Mouse (Mus musculus) thymus, adult 2 months (tissue): ENCODE results near the gene D17Wsu92e. TPM values are rescaled to one million over a fixed set of nuclear protein-coding genes. Genes with fewer than 3 reads are reported as not detected.

ENCODE experiments used
- DNase-seq: peaks from one replicate; pipeline ENCODE4 v3.0.0; 2021
- H3K27ac ChIP-seq: fragments of 200-500 bp; 2 replicates; pipeline ENCODE4 v1.5.1; 2012; ENCODE audit warnings: low read length, control low read depth; ENCODE audit not compliant: control insufficient read depth, insufficient read depth
- H3K27me3 ChIP-seq: fragments of 200-500 bp; 2 replicates; pipeline ENCODE4 v1.6.1; 2012; ENCODE audit warnings: mild to moderate bottlenecking, low read length, moderate library complexity, mixed read lengths; ENCODE audit not compliant: control insufficient read depth, insufficient read depth
- H3K36me3 ChIP-seq: fragments of 200-500 bp; 2 replicates; pipeline ENCODE4 v1.6.1; 2012; ENCODE audit warnings: mild to moderate bottlenecking, low read length, moderate library complexity; ENCODE audit not compliant: control insufficient read depth, insufficient read depth
- H3K4me1 ChIP-seq: fragments of 200-500 bp; replicated peaks from 2 replicates; pipeline ENCODE4 v1.6.1; 2012; ENCODE audit warnings: low read length; ENCODE audit not compliant: control insufficient read depth, insufficient read depth
- H3K4me3 ChIP-seq: fragments of 200-500 bp; 2 replicates; pipeline ENCODE4 v1.5.1; 2012; ENCODE audit warnings: mild to moderate bottlenecking, low read length, control low read depth, moderate library complexity; ENCODE audit not compliant: control insufficient read depth, insufficient read depth
- CTCF ChIP-seq: fragments of 200-500 bp; IDR thresholded peaks from 2 replicates; pipeline ENCODE4 v1.5.1; 2012; ENCODE audit warnings: mild to moderate bottlenecking, control low read depth, low read length, moderate library complexity, borderline replicate concordance; ENCODE audit not compliant: control insufficient read depth, poor library complexity, insufficient read depth; ENCODE audit errors: extremely low read depth
- POLR2A ChIP-seq: fragments of 200-500 bp; IDR thresholded peaks from 2 replicates; pipeline ENCODE4 v1.6.1; 2012; ENCODE audit warnings: mild to moderate bottlenecking, low read length, control low read depth, moderate library complexity; ENCODE audit not compliant: control insufficient read depth, poor library complexity, insufficient read depth; ENCODE audit errors: extremely low read depth
- WGBS: fragments of 180-500 bp; shearing (Covaris S2); methylation state at CpG from one replicate; pipeline ENCODE4 v1.1.7; 2018; 5-methylcytosine and 5-hydroxymethylcytosine counted together
- polyA plus RNA-seq: library from polyadenylated mRNA; depleted of rRNA; stranded (reverse); fragments of >200 nt; gene quantifications from 2 replicates; pipeline ENCODE4 v1.2.3, GENCODE M21; 2012

D17Wsu92e gene
- polyA plus RNA-seq, 1 experiment, result 97.5 TPM

DNA sequence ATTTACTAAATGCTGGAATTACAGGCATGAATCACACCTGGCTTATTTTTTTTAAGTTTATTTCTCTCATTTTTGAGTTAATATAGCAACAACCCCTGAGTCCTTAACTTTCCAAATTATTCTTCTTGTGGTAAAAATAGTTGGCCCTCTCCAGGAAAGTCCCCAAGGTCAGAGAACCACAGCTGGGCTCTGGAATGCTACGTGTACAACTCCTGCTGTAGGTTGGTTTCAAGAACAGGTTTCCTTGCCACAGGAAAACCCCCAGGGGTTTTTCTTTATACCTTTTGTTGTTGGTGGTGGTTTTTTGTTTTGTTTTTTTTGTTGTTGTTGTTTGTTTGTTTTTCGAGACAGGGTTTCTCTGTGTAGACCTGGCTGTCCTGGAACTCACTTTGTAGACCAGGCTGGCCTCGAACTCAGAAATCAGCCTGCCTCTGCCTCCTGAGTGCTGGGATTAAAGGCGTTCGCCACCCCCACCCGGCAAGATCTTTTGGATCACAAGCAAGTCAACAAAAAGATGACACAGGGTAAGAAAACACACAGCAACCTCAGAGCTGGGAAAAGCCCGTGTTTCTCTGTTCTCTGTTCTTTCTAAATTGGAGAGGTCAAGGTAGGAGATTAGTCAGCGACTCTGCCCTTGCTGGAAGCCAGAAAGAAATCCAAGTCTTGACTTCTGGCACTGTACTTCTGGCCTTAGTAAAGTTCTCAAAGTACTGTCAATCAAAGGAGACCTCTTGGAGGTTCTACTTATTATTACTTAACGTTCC, 2.9 kb upstream of the D17Wsu92e start:
- no peaks in the 10 kb centered on the region for H3K36me3 ChIP-seq
- no peak for DNase-seq
- H3K4me3 ChIP-seq, result no peak overlapping the region
- 90% methylated on average over 9 of the region's 9 CpGs for WGBS
- H3K27ac ChIP-seq, result no peak overlapping the region
- TF ChIP-seq CTCF (no peak), POLR2A (no peak)
- peaks cover 37% of the 10 kb centered on the region for H3K4me1 ChIP-seq
- no peaks in the 10 kb centered on the region for H3K27me3 ChIP-seq

DNA sequence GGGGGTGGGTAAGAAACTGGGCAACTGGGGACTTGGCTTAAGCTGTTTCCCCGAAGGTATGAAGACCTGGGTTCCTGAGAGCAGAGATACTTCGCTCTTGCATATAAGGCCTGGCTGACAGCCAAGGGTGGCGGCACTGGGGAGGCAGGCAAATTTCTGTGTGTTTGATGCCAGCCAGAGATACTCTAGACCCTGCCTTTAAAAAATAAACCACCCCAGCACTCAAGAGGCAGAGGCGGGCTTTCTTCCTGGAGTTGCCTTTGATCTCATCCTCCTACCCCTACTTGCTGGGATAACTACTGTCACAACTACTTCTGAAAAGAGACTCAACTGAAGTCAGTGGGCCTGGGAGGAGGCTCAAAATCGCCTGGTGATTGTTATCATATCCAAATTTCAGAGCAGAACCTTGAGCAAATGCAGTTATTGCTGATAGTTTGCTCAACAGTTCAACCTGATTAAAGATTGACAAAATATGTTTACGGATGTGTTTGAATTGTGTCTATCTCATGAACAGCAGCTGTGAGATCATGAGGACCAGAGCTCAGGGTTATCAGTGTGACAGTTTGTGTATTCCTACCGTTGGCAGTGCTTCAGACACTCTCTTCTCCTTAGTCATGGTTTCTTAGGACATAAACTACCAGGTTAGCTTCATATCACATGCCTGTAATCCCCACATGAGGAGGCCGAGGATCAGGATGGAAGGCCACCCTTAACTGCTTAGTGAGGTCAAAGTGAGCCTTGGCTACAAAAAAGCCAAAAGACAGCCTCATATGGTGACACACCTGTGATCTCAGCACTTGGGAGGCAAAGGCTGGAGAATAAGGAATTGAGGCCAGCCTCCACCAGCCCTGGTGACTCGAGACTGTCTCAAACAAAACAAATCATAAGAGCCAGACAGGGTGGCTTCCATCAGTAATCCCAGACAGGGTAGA, 1.2 kb upstream of the D17Wsu92e start:
- no peaks in the 10 kb centered on the region for H3K27me3 ChIP-seq
- peaks cover 34% of the 10 kb centered on the region for H3K4me1 ChIP-seq
- peak overlapping the region; percentile 41 for H3K27ac ChIP-seq
- TF ChIP-seq POLR2A (no peak), CTCF (no peak)
- no peaks in the 10 kb centered on the region for H3K36me3 ChIP-seq
- 44% methylated on average over 9 of the region's 9 CpGs for WGBS
- H3K4me3 ChIP-seq, result no peak overlapping the region
- peak; percentile 32 for DNase-seq

DNA sequence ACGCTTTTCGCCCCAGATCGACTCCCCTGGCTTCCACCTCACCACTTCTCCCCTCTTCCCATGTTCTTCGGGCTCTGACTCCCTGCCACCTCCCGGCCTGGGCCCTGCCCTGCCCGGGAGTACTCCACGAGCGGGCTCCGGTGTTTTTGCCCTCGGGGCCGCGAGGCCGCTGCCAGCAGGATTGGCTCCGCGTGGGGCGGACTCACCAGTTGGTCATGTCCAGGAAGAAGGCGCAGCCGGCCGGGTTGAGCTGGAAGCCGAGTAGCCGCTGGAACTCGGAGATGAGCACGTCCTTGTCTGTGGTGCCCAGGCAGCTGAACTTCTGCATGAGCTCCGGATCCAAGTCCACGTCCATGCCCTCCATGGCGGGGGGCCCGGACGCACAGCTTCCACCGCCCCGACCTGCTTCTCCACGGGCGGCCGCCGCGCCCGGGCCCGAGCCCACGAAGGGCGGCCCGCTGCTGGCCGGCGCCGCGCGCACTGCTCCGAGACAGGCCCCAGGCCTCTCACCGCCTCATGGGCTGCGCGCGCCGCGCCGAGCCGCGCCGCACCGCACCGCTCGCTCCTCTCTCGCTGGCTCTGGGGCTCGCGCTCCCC, 379 bp downstream of the D17Wsu92e start:
- H3K27me3 ChIP-seq, result no peaks in the 10 kb centered on the region
- H3K4me3 ChIP-seq, result peak overlapping the region; percentile 68
- H3K27ac ChIP-seq, result peak overlapping the region; percentile 55
- H3K4me1 ChIP-seq, result peaks cover 21% of the 10 kb centered on the region
- under 1% methylated on average over 54 of the region's 62 CpGs for WGBS
- DNase-seq, result peak; percentile 59
- no peaks in the 10 kb centered on the region for H3K36me3 ChIP-seq
- TF ChIP-seq POLR2A (no peak), CTCF (no peak)

DNA sequence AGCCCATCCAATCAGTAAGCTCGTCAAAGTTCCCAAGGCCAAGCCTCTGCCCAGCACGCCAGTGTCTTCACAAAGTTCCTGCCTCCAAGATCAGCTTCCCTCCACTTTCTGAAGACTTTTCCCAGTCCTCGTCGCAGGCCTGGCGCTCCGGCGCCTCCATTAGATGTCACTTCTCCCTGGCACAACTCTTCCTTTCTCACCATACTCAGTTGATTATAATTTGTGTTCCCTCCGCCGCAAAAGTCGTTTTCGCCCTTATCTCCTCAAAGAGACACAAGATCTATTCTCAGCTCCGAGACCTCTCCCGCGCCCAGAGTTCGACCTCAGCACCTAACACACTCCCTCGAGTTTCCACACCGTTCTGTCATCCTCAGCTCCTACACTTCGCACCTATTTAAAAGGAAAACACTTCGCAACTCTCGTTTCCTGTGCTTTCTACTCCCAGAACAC, 902 bp downstream of the D17Wsu92e start:
- WGBS, result 1% methylated on average over 20 of the region's 20 CpGs
- no peaks in the 10 kb centered on the region for H3K36me3 ChIP-seq
- no peak for DNase-seq

DNA sequence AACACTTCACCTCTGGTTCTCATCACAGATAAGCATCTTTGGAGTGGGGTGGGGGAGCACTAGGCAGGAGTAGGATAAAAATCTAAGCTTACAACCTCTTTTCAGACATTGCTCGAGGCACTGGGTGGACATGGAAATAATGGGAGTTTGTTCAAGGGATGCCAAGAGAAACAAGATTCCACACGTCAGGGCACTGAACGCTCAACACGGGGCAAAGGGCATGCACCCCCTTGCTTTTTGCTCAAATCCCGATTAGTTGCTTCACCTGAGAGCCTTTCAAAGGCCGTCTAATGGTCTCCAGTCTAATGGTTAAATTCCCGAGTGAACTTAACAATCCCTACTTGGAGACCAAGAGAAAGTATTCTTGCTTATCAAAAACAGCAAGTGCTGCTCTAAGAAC, 1.4 kb downstream of the D17Wsu92e start:
- Histone ChIP-seq H3K27ac (no peak overlapping the region), H3K36me3 (no peaks in the 10 kb centered on the region), H3K4me1 (peaks cover 19% of the 10 kb centered on the region), H3K4me3 (peak overlapping the region; percentile 68), H3K27me3 (no peaks in the 10 kb centered on the region)
- DNase-seq, result no peak
- 28% methylated on average over 7 of the region's 7 CpGs for whole genome bisulfite sequencing
- TF ChIP-seq POLR2A (no peak), CTCF (no peak)

More for the DNA sequence above, 902 bp downstream of the D17Wsu92e start:
- Histone ChIP-seq H3K27ac (peak overlapping the region; percentile 55; the same call in 1 of the 2 replicates), H3K27me3 (no peaks in the 10 kb centered on the region), H3K4me3 (peak overlapping the region; percentile 68), H3K4me1 (peaks cover 19% of the 10 kb centered on the region)
- TF ChIP-seq CTCF (no peak), POLR2A (no peak)

DNA sequence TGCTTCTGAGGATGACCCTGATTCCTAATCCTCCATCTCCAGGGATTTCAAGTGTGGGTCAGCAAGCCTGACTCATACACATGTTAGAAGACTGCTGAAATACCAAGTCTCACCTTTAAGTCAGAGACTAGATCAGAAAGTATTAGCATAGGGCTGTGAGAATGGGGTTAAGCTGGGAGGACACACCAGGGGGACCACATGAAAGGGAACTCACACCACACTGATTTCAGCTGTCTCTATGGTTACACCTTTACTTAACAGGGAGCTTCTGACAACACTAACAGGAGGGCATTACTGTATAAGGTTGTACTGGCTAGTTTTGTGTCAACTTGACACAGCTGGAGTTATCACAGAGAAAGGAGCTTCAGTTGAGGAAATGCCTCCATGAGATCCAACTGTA, 5.8 kb downstream of the D17Wsu92e start:
- H3K4me1 ChIP-seq, result peaks cover 11% of the 10 kb centered on the region
- no peaks in the 10 kb centered on the region for H3K36me3 ChIP-seq
- no peaks in the 10 kb centered on the region for H3K27me3 ChIP-seq
- TF ChIP-seq CTCF, result no peak
- no peak for DNase-seq
- H3K27ac ChIP-seq, result no peak overlapping the region
- H3K4me3 ChIP-seq, result no peak overlapping the region
